Mouse (Mus musculus): ENCODE measurements around the gene Glra2. TPM values are rescaled to one million over a fixed set of nuclear protein-coding genes. Genes with fewer than 3 reads are reported as not detected.

The Glra2 gene
- not detected in 2 replicates for polyA plus RNA-seq (2012; rRNA removed)

GRCm38 (mm10) chrX:165326939-165327698, at the start of gene Glra2:
Gene Glra2, minus strand, starts transcription at chrX:165327393.

